Mouse (Mus musculus): ENCODE measurements around the gene Tigit. TPM values are rescaled to one million over a fixed set of nuclear protein-coding genes. Genes with fewer than 3 reads are reported as not detected.

Tigit gene
- total RNA-seq, 4 experiments from 2014 or later, result not detected

DNA sequence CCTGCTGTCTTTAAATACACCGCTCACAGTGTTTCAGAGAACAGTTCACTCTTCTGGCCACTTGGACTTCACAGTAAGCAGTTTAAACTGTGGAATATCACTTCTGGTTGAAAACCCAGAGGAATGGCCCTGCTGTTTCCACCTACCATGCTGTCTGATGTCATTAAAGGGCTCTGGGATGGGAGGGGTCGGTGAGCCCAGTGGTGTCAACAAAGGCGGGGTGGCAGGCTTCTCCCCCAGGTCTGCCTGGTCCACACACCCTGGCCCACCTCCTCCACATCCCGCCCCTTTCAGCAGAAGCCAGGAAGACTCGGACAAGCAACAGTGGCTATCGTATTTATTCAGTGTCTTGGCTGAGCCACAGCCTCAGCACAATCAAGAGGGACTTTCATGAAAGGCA is 44.7 kb downstream of the Tigit start:
- no peak for DNase-seq (ENCODE audit: low spot score in 2 of 2)

DNA sequence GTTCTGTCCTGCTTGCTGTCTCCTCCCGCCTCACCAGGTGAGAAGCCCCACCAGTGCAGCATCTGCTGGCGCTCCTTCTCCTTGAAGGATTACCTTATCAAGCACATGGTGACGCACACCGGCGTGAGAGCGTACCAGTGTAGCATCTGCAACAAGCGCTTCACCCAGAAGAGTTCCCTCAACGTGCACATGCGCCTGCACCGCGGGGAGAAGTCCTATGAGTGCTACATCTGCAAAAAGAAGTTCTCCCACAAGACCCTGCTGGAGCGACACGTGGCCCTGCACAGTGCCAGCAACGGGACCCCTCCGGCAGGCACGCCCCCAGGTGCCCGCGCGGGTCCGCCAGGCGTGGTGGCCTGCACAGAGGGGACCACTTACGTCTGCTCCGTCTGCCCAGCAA is 45.7 kb downstream of the Tigit start:
- no peak for DNase-seq (ENCODE audit: low spot score in 2 of 2)

DNA sequence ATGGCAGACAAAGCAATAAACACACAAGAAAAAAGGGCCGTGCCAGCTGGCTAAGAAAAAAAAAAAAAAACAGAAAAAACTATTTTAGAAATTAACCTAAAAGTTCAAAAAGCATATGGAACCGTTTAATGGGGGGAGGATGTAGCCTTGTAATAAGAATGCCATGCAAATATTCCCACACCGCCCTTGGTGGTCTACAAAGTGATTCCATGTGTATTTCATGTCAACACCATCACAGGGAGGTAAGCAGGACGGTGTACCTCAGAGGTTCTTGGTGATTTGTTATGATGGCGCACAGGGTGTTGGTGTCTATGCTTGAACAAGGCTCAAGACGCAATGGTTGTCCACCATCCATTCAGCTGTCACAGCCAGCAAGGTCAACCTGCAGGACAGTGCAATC is 46.6 kb downstream of the Tigit start:
- DNase-seq (ENCODE audit: low spot score in 2 of 2), result no peak

DNA sequence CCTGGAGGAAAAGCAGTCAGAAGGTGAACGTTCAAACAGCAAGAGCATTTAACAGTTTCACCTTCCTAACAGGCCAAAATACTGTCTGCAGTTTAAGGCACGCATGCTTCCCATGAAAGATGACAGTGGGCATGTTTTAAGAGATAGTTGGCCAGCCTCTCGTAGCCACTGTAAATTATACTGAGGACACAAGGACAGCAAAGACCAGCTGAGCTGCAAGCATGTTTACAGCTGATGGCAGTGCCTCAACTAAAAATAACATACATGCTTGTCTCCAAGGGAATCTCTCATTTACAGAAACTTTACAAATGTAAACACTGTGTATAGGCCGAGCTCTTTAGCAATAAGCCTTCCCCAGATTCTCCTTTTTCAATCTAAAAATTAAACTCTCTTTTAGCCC is 47.6 kb downstream of the Tigit start:
- no peak for DNase-seq (ENCODE audit: low spot score in 2 of 2)

DNA sequence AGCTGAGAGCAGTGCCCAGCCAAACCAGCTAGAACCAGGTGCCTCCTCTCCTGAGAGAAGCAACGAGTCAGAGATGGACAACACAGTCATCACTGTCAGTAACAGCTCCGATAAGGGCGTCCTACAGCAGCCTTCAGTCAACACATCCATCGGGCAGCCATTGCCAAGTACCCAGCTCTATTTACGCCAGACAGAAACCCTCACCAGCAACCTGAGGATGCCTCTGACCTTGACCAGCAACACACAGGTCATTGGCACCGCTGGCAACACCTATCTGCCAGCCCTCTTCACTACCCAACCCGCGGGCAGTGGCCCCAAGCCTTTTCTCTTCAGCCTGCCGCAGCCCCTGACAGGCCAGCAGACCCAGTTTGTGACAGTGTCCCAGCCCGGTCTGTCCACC is 53.6 kb downstream of the Tigit start:
- DNase-seq (ENCODE audit: low spot score in 2 of 2), result peak; percentile 25 to 53

DNA sequence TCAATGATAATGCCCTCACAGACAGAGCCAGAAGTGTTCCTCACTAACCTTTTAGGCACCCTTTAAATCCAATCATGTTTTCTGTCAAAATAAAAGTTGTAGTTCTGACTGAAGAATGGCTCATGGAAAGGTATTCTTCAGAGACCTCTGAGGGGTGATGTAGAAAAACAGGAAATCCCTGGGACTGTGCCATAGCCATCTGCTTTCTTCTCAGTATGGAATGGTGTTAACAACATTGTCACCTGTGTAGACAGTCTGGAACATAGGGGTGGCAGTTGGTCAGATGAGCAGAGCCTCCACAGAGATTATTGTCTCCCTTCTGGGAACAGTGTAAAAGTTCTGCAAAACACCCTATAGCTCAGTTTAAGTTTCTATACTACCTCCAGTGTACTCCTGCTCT is 55.9 kb downstream of the Tigit start:
- no peak for DNase-seq (ENCODE audit: low spot score in 2 of 2)

DNA sequence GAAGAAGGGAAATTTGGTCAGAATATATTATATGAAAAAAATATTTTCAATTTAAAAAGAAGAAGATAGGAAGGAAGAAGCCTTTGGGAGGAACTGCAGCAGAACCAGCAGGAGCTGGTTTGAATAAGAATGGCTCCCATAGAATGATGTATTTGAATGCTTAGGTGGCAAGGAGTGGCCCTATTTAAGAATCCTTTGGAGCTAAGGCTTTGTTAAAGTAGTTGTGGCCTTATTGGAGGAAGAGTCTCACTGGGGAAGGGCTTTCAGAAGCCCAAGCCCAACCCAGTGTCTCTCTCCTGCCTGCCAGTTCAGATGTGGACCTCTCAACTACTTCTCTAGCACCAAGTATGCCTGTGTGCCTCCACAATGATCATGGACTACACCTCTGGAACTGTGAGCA is 56.9 kb downstream of the Tigit start:
- no peak for DNase-seq (ENCODE audit: low spot score in 2 of 2)

DNA sequence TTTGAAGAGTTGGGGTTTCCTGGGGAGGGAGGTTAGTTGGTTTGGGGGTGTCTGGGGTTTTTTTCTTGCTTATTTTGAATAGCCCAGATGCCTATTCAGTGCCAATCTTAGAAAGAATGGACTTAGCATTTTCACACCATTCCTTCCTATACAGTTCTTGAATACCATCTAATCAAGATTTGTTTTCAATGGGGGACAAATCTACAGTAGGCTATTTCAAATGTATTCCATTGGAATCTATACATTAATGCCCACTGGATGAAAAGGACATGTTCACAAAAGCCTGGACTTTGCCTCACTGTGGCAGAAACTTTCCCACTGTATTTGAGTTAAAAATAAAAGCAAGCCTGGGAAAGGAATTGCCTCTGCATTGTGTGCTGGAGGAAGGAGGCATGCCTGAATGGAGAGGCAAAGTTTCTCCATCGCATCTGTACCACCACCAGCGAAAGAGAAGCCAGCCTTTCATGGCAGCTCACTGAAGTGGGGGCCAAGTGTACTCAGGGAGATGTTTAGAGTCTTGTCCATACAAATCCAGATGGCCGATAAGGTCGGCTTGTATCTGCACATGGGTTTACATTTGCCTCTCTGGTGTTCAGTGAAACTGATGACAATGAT is 59.4 kb downstream of the Tigit start:
- no peak for DNase-seq (ENCODE audit: low spot score in 2 of 2)

DNA sequence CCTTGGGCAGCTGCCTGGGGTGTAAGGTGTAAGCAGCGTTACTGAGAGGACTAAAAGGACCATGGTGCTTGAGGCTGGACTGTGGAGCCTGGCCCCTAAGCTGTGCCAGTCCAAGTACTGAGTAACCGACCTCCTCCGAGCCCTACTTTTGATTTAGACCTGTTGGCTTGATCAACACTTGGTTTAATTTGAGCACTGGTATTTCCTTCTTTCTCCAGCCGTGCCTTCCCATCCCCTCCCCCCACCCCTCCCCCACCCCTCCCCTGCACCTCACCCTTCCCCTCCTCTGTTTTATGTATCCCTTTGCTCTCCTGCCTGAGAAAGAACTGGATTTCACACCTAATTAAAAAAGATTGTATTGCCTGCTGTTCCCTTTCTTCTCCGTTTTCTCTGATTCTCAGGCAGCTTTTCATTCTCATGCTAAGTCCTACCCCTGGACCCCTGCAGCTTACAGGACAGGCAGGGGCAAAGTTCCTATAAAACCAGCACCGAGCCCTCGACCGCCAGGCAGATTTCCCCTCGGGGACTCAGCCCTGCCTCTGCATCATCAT is 60.3 kb downstream of the Tigit start:
- peak in 1 of 2 experiments; percentile 38 for DNase-seq (ENCODE audit: low spot score in 2 of 2)

DNA sequence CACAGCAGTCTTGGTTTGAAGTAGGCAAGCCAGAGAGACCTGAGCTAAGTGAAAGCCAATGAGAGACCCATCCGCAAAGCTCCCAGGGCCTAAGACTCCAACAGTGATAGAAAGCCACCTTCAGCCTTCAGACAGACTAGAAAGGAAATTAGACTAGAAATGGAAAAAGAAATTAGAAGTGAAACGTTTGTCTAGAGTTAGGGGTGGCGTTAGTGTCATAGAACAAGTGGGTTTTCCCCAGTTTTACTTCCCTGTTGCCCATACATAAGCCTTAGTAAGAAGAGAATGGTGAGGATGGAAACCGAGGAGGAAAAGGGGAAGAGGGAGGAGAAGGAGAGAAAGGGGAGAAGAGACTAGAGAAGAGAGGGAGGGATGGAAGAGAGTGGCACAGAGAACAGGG is 61.4 kb downstream of the Tigit start:
- no peak for DNase-seq (ENCODE audit: low spot score in 2 of 2)

DNA sequence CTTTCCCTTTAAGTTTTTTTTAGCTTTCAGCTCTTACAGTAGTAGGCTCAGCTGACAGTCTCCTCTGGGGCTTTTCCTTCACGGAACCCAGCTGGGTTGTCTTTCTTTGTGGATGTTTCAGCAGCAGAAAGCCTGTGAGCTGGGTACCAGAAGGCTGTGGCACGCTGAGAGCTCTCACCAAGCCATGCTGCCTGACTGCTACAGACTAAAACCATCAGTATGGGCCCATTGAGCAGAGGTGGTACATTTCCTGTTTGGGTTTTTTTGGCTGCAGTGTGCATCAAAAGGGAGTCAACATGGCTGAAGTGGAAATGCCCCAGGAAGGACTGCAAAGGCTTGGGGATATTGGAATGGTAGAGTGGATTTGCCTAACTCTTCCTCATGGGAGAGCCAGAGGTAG is 64.2 kb downstream of the Tigit start:
- no peak for DNase-seq (ENCODE audit: low spot score in 2 of 2)

Small RNA genes lying within 50 kb of the gene (microRNA-seq; reads per million reads assigned to microRNA genes)
- not detected for gene Mir568

Other genes with a start within 250 kb of the Tigit start
- gene Drd3, start 89.9 kb upstream of the Tigit start, total RNA-seq (2022), result not detected
- gene Ccdc191, start 225.7 kb upstream of the Tigit start, total RNA-seq (2022), result 1 to 10 TPM; 1.1 to 2.1 (median 1.4) TPM

Measured in gastrocnemius, adult 8-10 months (tissue).